18 mouse cellular contexts compared by ENCODE assay signal in the genomic region with DNA sequence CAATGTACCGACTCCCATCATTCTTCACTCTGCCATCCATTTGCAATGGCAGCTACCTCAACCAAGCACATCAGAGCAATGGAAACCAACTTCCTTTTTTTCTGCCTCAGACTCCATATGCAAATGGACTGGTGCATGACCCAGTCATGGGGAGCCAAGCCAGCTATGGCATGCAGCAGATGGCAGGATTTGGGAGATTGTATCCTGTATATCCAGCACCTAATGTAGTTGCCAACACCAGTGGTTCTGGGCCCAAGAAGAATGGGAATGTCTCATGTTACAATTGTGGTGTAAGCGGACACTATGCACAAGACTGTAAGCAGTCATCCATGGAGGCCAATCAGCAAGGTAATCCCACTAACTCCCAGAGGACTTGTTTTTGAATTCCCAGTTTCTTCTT. TPM values are rescaled to one million over a fixed set of nuclear protein-coding genes. Genes with fewer than 3 reads are reported as not detected.
A peak's percentile ranks its signal among the peaks of the same experiment; 100 is the strongest.
DNase-seq lines count a peak whose midpoint lies in the region; ATAC-seq and TF ChIP-seq lines count a peak whose summit lies in the region.
"Had no signal": no experiment of that assay in that cellular context is flagged by ENCODE, and none has a peak within 500 bp of the region (broad histone marks: within the 10 kb centered on the region; RNA-seq: fewer than 3 reads in every experiment).

No protein-coding gene starts in this region.

- no peaks in the 10 kb centered on the region for H3K27me3 ChIP-seq in kidney, embryonic 15.5 days
- no peaks in the 10 kb centered on the region for H3K27me3 ChIP-seq in Patski
- H3K27me3 ChIP-seq in forebrain, postnatal 0 days (ENCODE audit: insufficient read depth, low read length): no peaks in the 10 kb centered on the region
- no peaks in the 10 kb centered on the region for H3K27me3 ChIP-seq in heart, embryonic 12.5 days (replicated peaks)
- H3K27me3 ChIP-seq: forebrain, embryonic 15.5 days; liver, embryonic 15.5 days had no signal

- no peak overlapping the region for H3K9ac ChIP-seq in kidney, embryonic 15.5 days
- no peak overlapping the region for H3K9ac ChIP-seq in forebrain, postnatal 0 days
- no peak overlapping the region for H3K9ac ChIP-seq in heart, embryonic 12.5 days
- H3K9ac ChIP-seq: forebrain, embryonic 15.5 days; liver, embryonic 15.5 days had no signal

- H3K9me3 ChIP-seq in kidney, embryonic 15.5 days (replicated peaks): no peaks in the 10 kb centered on the region
- no peaks in the 10 kb centered on the region for H3K9me3 ChIP-seq in forebrain, postnatal 0 days (ENCODE audit: low read length)
- no peaks in the 10 kb centered on the region for H3K9me3 ChIP-seq in heart, embryonic 12.5 days (replicated peaks)
- H3K9me3 ChIP-seq: forebrain, embryonic 15.5 days; liver, embryonic 15.5 days had no signal

- CTCF ChIA-PET in Patski (lab: Charles Lee): no interaction called here

- no peak overlapping the region for H3K4me2 ChIP-seq in kidney, embryonic 15.5 days
- H3K4me2 ChIP-seq in forebrain, postnatal 0 days (ENCODE audit: low read depth): no peak overlapping the region
- no peak overlapping the region for H3K4me2 ChIP-seq in heart, embryonic 12.5 days
- H3K4me2 ChIP-seq: forebrain, embryonic 15.5 days; liver, embryonic 15.5 days had no signal

- in situ Hi-C loops in Patski (cut with MboI; ENCODE audit: low pct_unique_long_range_greater_than_20kb): loop anchor here (5.0 to 25.0 kb wide), 2 partner anchors 139 to 294 kb away; no protein-coding TSS in a partner anchor

- peak overlapping the region; percentile 65 for H3K27ac ChIP-seq in kidney, embryonic 15.5 days
- H3K27ac ChIP-seq in forebrain, postnatal 0 days (ENCODE audit: low read depth, low read length): no peak overlapping the region
- H3K27ac ChIP-seq in heart, embryonic 12.5 days (ENCODE audit: poor library complexity, severe bottlenecking): no peak overlapping the region
- H3K27ac ChIP-seq: forebrain, embryonic 15.5 days; liver, embryonic 15.5 days had no signal

- ATAC-seq in kidney, embryonic 15.5 days (replicated peaks; ENCODE audit: low FRiP score): peak; percentile 84
- peak; percentile 79 for ATAC-seq in Patski
- ATAC-seq in granulocyte monocyte progenitor cell, adult 5-6 weeks (replicated peaks; ENCODE audit: poor library complexity, severe bottlenecking): peak; percentile 10; the same call in 1 of the 2 replicates
- no peak for ATAC-seq in forebrain, postnatal 0 days
- ATAC-seq in heart, embryonic 12.5 days (ENCODE audit: insufficient number of reproducible peaks, low FRiP score): no peak
- ATAC-seq: forebrain, embryonic 15.5 days had no signal

- DNase-seq in kidney, adult 9 months: no peak
- DNase-seq in Patski (ENCODE audit: low read depth, low spot score): peak; percentile 39
- DNase-seq in cerebellum, adult 9-11 months: peak; percentile 45
- no peak for DNase-seq in forebrain, postnatal 0 days
- no peak for DNase-seq in left cerebral cortex, adult 9 months (ENCODE audit: low spot score in 2 of 2)
- DNase-seq: adrenal gland, adult 8-10 months; heart, postnatal 4 days; kidney, postnatal 14 days; layer of hippocampus, adult 9-11 months; lung, postnatal 10 days; midbrain, embryonic 14.5 days; right cerebral cortex, postnatal 25 days; thymus, postnatal 4 days had no signal

- H3K36me3 ChIP-seq in kidney, embryonic 15.5 days: peaks cover 63% of the 10 kb centered on the region
- peaks cover 30% of the 10 kb centered on the region for H3K36me3 ChIP-seq in forebrain, postnatal 0 days (ENCODE audit: insufficient read depth)
- peaks cover 55% of the 10 kb centered on the region for H3K36me3 ChIP-seq in heart, embryonic 12.5 days

- WGBS in kidney, embryonic 15.5 days: 48% methylated on average over 2 of the region's 2 CpGs
- 93% methylated on average over 2 of the region's 2 CpGs for WGBS in forebrain, postnatal 0 days
- WGBS in heart, embryonic 12.5 days: 88% methylated on average over 2 of the region's 2 CpGs

- H3K4me1 ChIP-seq in kidney, embryonic 15.5 days: peaks cover 34% of the 10 kb centered on the region
- no peaks in the 10 kb centered on the region for H3K4me1 ChIP-seq in forebrain, postnatal 0 days (ENCODE audit: insufficient read depth)
- H3K4me1 ChIP-seq in heart, embryonic 12.5 days (replicated peaks): peaks cover 7% of the 10 kb centered on the region
- H3K4me1 ChIP-seq: forebrain, embryonic 15.5 days had no signal

- POLR2A ChIA-PET in Patski (lab: Charles Lee): no interaction called here

- H3K4me3 ChIP-seq in kidney, embryonic 15.5 days (replicated peaks): no peak overlapping the region
- H3K4me3 ChIP-seq in forebrain, postnatal 0 days (ENCODE audit: low read depth, low read length): no peak overlapping the region
- no peak overlapping the region for H3K4me3 ChIP-seq in heart, embryonic 12.5 days
- H3K4me3 ChIP-seq: forebrain, embryonic 15.5 days; liver, embryonic 15.5 days had no signal

- no peak for TF ChIP-seq CTCF in Patski (IDR thresholded peaks at IDR 0.05)
- TF ChIP-seq CTCF in forebrain, postnatal 0 days (IDR thresholded peaks at IDR 0.05; ENCODE audit: low read depth): no peak

RNA-seq across cellular contexts. Expression of a gene that starts 40.7 kb away (rescaled TPM):
- 3.1 and 3.2 TPM in 2 replicates for polyA plus RNA-seq in kidney, embryonic 15.5 days (2015; fragmentation: Nextera tagmentation; extraction: Ambion mirVana)
- 14.1 TPM for polyA plus RNA-seq in Patski (2021)
- 14.8 and 18.7 TPM in 2 replicates for total RNA-seq in granulocyte monocyte progenitor cell, adult 5-6 weeks (2014; fragmentation: Nextera tagmentation)
- 13.7 and 15.9 TPM in 2 replicates for total RNA-seq in granulocyte monocyte progenitor cell, adult 5-6 weeks (2017)
- 11.8 and 14.2 TPM in 2 replicates for total RNA-seq in forebrain, postnatal 0 days (2014; rRNA removed)
- polyA plus RNA-seq in forebrain, postnatal 0 days (2015; fragmentation: Nextera tagmentation; extraction: Ambion mirVana): 1.4 and 2.0 TPM in 2 replicates
- polyA plus RNA-seq in heart, embryonic 12.5 days (2016; fragmentation: Nextera tagmentation; extraction: Ambion mirVana): 2.0 and 2.3 TPM in 2 replicates

Comparison
In these comparisons a context has a peak if more than half of its experiments do, and no peak if none do; other contexts are left out.
1. ATAC-seq: peak in kidney, embryonic 15.5 days (single experiment), Patski (single experiment) and granulocyte monocyte progenitor cell, adult 5-6 weeks (single experiment); none in forebrain, postnatal 0 days (single experiment) and heart, embryonic 12.5 days (single experiment).
2. DNase-seq: peak in Patski (single experiment) and cerebellum, adult 9-11 months (single experiment); none in kidney, adult 9 months (single experiment), forebrain, postnatal 0 days (single experiment) and left cerebral cortex, adult 9 months (0 of 2).